Mouse (Mus musculus): ENCODE data around the gene Nr0b1.

DNA sequence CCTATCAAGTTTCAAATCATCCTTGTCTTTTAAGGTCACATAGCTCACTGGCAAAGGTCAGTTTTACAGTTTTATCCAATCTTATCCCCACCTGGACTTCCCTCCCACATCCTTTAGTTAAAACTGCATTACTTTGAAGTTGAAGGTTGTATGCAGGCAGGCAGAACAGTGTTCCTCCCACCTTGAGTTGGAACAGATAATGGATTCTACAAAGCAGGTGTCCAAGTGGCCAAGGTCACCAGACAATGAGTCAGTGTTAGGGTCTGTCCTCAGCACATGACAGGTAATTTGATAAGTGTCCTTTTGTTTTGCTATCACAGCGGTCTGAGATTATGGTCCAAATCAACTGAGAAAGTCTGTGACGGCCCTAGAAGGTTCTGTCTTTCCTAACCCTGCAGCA is 4.3 kb upstream of the Nr0b1 start:
- TF ChIP-seq CTCF (conservative IDR thresholded peaks at IDR 0.05 in 1 of 2, IDR thresholded peaks at IDR 0.05 in 1 of 2; ENCODE audit: low read depth in 2 of 2, low read length in 2 of 2) (no peak), RCOR1 (conservative IDR thresholded peaks at IDR 0.05; ENCODE audit: low read depth, low read length) (no peak), ETS1 (conservative IDR thresholded peaks at IDR 0.05; ENCODE audit: low read depth, low read length) (no peak), MAX (IDR thresholded peaks at IDR 0.05; ENCODE audit: low read length) (no peak), GABPA (IDR thresholded peaks at IDR 0.05; ENCODE audit: insufficient replicate concordance, low read depth, low read length) (no peak), JUND (conservative IDR thresholded peaks at IDR 0.05; ENCODE audit: low read depth, low read length) (no peak), POLR2A (IDR thresholded peaks at IDR 0.05; ENCODE audit: low read depth, low read length) (no peak), SMC3 (IDR thresholded peaks at IDR 0.05; ENCODE audit: low read depth, low read length) (no peak), USF1 (IDR thresholded peaks at IDR 0.05; ENCODE audit: low read depth, low read length) (no peak)
